Mouse (Mus musculus): ENCODE measurements around the gene Slc51b.

GRCm38 (mm10) chr9:65444692-65445091, 21.9 kb upstream of the Slc51b start:
- no peak for TF ChIP-seq ZNF384 (IDR thresholded peaks at IDR 0.05; ENCODE audit: low read depth, low read length)
- no peak for TF ChIP-seq HCFC1 (IDR thresholded peaks at IDR 0.05; ENCODE audit: borderline replicate concordance, insufficient read depth, low read length)
- TF ChIP-seq CHD2 (IDR thresholded peaks at IDR 0.05; ENCODE audit: low read depth, low read length): no peak
- TF ChIP-seq ZC3H11A (IDR thresholded peaks at IDR 0.05; ENCODE audit: borderline replicate concordance, low read depth, low read length): no peak

All from ES-E14 (cell line).